Mouse (Mus musculus): ENCODE measurements around the gene Micu1. TPM values are rescaled to one million over a fixed set of nuclear protein-coding genes. Genes with fewer than 3 reads are reported as not detected.
"Not testable (repeated sequence)": the region's sequence is repeated elsewhere in the genome, so short reads cannot be mapped to it uniquely, and the experiment has no call there.

The Micu1 gene
- polyA plus RNA-seq, 1 experiment: 22.9 TPM

DNA sequence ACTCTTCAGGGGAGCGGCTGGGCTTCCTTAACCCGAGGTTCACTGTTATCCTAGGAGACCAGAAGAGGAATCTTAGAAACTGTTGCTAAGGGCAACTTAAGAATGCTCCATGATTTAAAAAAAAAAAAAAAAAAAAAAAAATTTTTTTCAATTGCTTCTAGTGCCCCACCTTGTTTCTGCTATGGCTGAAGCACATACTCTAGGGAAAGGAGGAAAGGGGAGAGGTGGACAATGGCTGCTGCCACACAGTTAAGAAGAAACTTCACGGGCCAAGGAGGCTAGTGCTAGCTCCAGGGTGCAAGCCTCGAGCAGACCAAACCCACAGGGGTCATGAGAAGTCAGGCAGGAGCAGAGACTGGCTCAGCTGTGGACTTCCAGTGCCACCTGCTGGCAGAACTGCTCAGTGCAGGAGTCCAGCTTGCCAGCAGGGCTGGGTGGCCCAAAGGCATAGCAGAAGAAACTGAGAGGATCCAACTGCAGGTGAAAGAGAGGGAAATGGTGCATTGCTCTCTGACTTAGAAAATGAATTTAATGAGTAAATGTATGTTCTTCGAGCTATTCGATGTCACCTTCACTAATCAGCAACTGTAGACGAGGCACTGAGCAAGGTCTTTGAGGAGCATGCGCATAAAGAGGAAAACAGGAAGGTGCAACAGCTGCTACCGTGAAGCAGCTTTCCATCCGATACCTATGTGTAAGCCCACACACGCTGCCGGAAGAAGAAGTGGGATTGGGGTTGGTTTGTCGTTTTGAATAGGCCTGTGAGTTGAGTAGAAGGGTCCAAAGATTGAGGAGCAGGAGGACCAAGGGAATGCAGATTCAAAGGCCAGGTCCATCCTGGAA is 162.8 kb downstream of the Micu1 start:
- Histone ChIP-seq H3K27ac (ENCODE audit: insufficient read depth, low read length) (no peak overlapping the region), H3K4me3 (ENCODE audit: low read depth, low read length) (no peak overlapping the region)
- peak; percentile 68; the same call in 1 of the 2 replicates for TF ChIP-seq EP300 (IDR thresholded peaks at IDR 0.05; ENCODE audit: insufficient read depth, low read depth, low read length)
- TF ChIP-seq CTCF (IDR thresholded peaks at IDR 0.05; ENCODE audit: low read depth, low read length): peak; percentile 99
- no peak for TF ChIP-seq POLR2A (IDR thresholded peaks at IDR 0.05; ENCODE audit: insufficient read depth, low read length)

DNA sequence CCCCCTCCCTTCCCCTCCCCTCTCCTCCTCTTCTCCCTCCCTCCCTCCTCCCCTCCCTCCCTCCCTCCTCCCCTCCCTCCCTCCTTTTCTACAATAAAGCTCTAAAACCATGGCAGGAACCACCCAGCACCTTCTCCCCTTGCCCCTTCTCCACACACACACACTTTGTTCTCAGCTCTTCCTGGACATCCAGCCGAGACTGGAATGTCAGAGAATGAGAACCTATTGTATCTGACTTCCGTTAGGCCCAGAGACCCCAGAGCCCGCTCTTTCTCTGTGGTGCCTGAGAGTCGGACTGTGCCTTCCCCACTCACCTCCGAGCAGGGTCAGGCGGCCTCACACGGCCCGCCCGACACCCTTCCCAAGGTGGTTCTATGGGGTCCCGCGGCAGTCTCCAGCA is 166.0 kb downstream of the Micu1 start:
- Histone ChIP-seq H3K9me3 (replicated peaks; ENCODE audit: control insufficient read depth, insufficient read depth, low read length, poor library complexity, severe bottlenecking) (no peaks in the 10 kb centered on the region), H3K27me3 (ENCODE audit: control insufficient read depth, insufficient read depth, low read length, poor library complexity, severe bottlenecking) (no peaks in the 10 kb centered on the region), H3K36me3 (ENCODE audit: control insufficient read depth, insufficient read depth, low read length, poor library complexity, severe bottlenecking) (no peaks in the 10 kb centered on the region), H3K27ac (ENCODE audit: insufficient read depth, low read length) (no peak overlapping the region), H3K4me3 (ENCODE audit: low read depth, low read length) (peak overlapping the region; percentile 6; the same call in 1 of the 2 replicates), H3K4me1 (ENCODE audit: control insufficient read depth, insufficient read depth, low read length) (no peaks in the 10 kb centered on the region), H3K9ac (ENCODE audit: low read depth, poor library complexity, severe bottlenecking) (peak overlapping the region; percentile 36; the same call in 1 of the 2 replicates)
- no peak for TF ChIP-seq POLR2A (IDR thresholded peaks at IDR 0.05; ENCODE audit: insufficient read depth, low read length)
- peak; percentile 33; the same call in 1 of the 2 replicates for TF ChIP-seq EP300 (IDR thresholded peaks at IDR 0.05; ENCODE audit: insufficient read depth, low read depth, low read length)

More for the DNA sequence above, 162.8 kb downstream of the Micu1 start:
- Histone ChIP-seq H3K36me3 (ENCODE audit: control insufficient read depth, insufficient read depth, low read length, poor library complexity, severe bottlenecking) (no peaks in the 10 kb centered on the region), H3K27me3 (ENCODE audit: control insufficient read depth, insufficient read depth, low read length, poor library complexity, severe bottlenecking) (no peaks in the 10 kb centered on the region), H3K9ac (ENCODE audit: low read depth, poor library complexity, severe bottlenecking) (no peak overlapping the region), H3K4me1 (ENCODE audit: control insufficient read depth, insufficient read depth, low read length) (no peaks in the 10 kb centered on the region), H3K9me3 (replicated peaks; ENCODE audit: control insufficient read depth, insufficient read depth, low read length, poor library complexity, severe bottlenecking) (no peaks in the 10 kb centered on the region)

- no peak overlapping the region for H3K9ac ChIP-seq (ENCODE audit: low read depth, poor library complexity, severe bottlenecking)
- TF ChIP-seq EP300 (IDR thresholded peaks at IDR 0.05; ENCODE audit: insufficient read depth, low read depth, low read length): no peak
- TF ChIP-seq CTCF (IDR thresholded peaks at IDR 0.05; ENCODE audit: low read depth, low read length): no peak
- TF ChIP-seq POLR2A (IDR thresholded peaks at IDR 0.05; ENCODE audit: insufficient read depth, low read length): no peak
- H3K9me3 ChIP-seq (replicated peaks; ENCODE audit: control insufficient read depth, insufficient read depth, low read length, poor library complexity, severe bottlenecking): no peaks in the 10 kb centered on the region
Observed at GRCm38 (mm10) chr10:59870038-59870437, 167.8 kb downstream of the Micu1 start.

DNA sequence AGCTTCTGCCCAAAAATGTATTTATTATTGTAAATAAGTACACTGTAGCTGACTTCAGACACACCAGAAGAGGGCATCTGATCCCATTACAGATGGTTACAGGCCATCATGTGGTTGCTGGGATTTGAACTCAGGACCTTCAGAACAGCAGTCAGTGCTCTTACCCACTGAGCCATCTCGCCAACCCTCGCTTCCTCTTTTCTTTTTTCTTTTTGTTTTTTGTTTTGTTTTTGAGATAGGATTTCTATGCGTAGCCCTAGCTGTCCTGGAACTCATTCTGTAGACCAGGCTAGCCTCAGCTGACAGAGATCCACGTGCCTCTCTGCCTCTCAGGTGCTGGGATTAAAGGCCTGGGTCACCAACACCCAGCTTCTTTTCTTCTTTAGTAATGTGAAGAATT is 170.4 kb downstream of the Micu1 start:
- not testable (repeated sequence) for H3K36me3 ChIP-seq (ENCODE audit: control insufficient read depth, insufficient read depth, low read length, poor library complexity, severe bottlenecking); H3K9ac ChIP-seq (ENCODE audit: low read depth, poor library complexity, severe bottlenecking); H3K27me3 ChIP-seq (ENCODE audit: control insufficient read depth, insufficient read depth, low read length, poor library complexity, severe bottlenecking); H3K4me1 ChIP-seq (ENCODE audit: control insufficient read depth, insufficient read depth, low read length); H3K27ac ChIP-seq (ENCODE audit: insufficient read depth, low read length); H3K4me3 ChIP-seq (ENCODE audit: low read depth, low read length); H3K9me3 ChIP-seq (replicated peaks; ENCODE audit: control insufficient read depth, insufficient read depth, low read length, poor library complexity, severe bottlenecking)

More at GRCm38 (mm10) chr10:59870038-59870437, 167.8 kb downstream of the Micu1 start:
- Histone ChIP-seq H3K4me1 (ENCODE audit: control insufficient read depth, insufficient read depth, low read length) (peaks cover 2% of the 10 kb centered on the region), H3K4me3 (ENCODE audit: low read depth, low read length) (no peak overlapping the region), H3K36me3 (ENCODE audit: control insufficient read depth, insufficient read depth, low read length, poor library complexity, severe bottlenecking) (no peaks in the 10 kb centered on the region), H3K27me3 (ENCODE audit: control insufficient read depth, insufficient read depth, low read length, poor library complexity, severe bottlenecking) (no peaks in the 10 kb centered on the region), H3K27ac (ENCODE audit: insufficient read depth, low read length) (no peak overlapping the region)

DNA sequence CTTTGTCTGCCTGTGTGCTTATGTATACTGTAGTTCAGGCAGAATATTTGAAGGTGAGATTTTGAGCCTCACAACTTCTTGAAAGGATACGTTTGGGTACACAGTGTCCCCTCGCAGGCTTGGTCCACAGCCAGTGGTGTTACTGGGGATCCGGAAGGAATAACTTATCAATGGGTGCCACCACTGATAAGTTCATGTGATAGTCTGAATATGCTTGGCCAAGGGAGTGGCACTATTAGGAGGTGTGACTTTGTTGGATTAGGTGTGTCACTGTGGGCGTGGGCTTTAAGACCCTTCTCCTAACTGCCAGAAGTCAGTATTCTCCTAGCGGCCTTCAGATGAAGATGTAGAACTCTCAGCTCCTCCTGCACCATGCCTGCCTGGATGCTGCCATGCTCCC is 170.9 kb downstream of the Micu1 start:
- H3K9ac ChIP-seq (ENCODE audit: low read depth, poor library complexity, severe bottlenecking): no peak overlapping the region
- H3K4me1 ChIP-seq (ENCODE audit: control insufficient read depth, insufficient read depth, low read length): peaks cover 2% of the 10 kb centered on the region
- H3K36me3 ChIP-seq (ENCODE audit: control insufficient read depth, insufficient read depth, low read length, poor library complexity, severe bottlenecking): no peaks in the 10 kb centered on the region
- no peaks in the 10 kb centered on the region for H3K27me3 ChIP-seq (ENCODE audit: control insufficient read depth, insufficient read depth, low read length, poor library complexity, severe bottlenecking)
- TF ChIP-seq EP300 (IDR thresholded peaks at IDR 0.05; ENCODE audit: insufficient read depth, low read depth, low read length) (no peak), CTCF (IDR thresholded peaks at IDR 0.05; ENCODE audit: low read depth, low read length) (no peak), POLR2A (IDR thresholded peaks at IDR 0.05; ENCODE audit: insufficient read depth, low read length) (no peak)
- no peak overlapping the region for H3K27ac ChIP-seq (ENCODE audit: insufficient read depth, low read length)
- H3K4me3 ChIP-seq (ENCODE audit: low read depth, low read length): no peak overlapping the region
- H3K9me3 ChIP-seq (replicated peaks; ENCODE audit: control insufficient read depth, insufficient read depth, low read length, poor library complexity, severe bottlenecking): no peaks in the 10 kb centered on the region

DNA sequence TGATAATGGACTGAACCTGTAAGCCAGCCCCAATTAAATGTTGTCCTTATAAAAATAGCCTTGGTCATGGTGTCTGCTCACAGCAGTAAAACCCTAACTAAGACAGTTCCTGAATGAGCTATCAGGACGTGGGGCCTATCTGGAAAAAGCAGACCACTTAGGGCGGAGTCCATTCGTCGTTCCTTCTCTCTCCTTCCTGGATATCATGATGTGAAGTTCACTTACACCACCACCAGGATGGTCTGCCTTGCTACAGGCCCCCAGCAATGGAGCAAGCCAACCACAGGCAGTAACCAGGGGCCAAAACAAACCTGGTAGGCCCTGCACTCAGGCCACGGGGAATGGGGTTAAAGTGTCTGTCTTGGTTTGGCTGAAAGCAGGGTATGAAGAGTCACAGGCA is 171.3 kb downstream of the Micu1 start:
- Histone ChIP-seq H3K4me1 (ENCODE audit: control insufficient read depth, insufficient read depth, low read length) (peaks cover 2% of the 10 kb centered on the region), H3K27me3 (ENCODE audit: control insufficient read depth, insufficient read depth, low read length, poor library complexity, severe bottlenecking) (no peaks in the 10 kb centered on the region), H3K9me3 (replicated peaks; ENCODE audit: control insufficient read depth, insufficient read depth, low read length, poor library complexity, severe bottlenecking) (no peaks in the 10 kb centered on the region), H3K27ac (ENCODE audit: insufficient read depth, low read length) (no peak overlapping the region), H3K9ac (ENCODE audit: low read depth, poor library complexity, severe bottlenecking) (no peak overlapping the region), H3K36me3 (ENCODE audit: control insufficient read depth, insufficient read depth, low read length, poor library complexity, severe bottlenecking) (no peaks in the 10 kb centered on the region), H3K4me3 (ENCODE audit: low read depth, low read length) (no peak overlapping the region)
- TF ChIP-seq EP300 (IDR thresholded peaks at IDR 0.05; ENCODE audit: insufficient read depth, low read depth, low read length) (no peak), POLR2A (IDR thresholded peaks at IDR 0.05; ENCODE audit: insufficient read depth, low read length) (no peak), CTCF (IDR thresholded peaks at IDR 0.05; ENCODE audit: low read depth, low read length) (no peak)

Data from ES-Bruce4 (cell line).